Mouse (Mus musculus) right cerebral cortex, postnatal 10 days (tissue): ENCODE measurements around the gene Olfr1134.
"Not testable (repeated sequence)": the region's sequence is repeated elsewhere in the genome, so short reads cannot be mapped to it uniquely, and the experiment has no call there.

Experiments used
- DNase-seq, 2 experiments: peaks; one replicate each; pipeline ENCODE4 v3.0.0; 2021; ENCODE audit warnings: low spot score in 2 of 2

Gene Olfr1134

DNA sequence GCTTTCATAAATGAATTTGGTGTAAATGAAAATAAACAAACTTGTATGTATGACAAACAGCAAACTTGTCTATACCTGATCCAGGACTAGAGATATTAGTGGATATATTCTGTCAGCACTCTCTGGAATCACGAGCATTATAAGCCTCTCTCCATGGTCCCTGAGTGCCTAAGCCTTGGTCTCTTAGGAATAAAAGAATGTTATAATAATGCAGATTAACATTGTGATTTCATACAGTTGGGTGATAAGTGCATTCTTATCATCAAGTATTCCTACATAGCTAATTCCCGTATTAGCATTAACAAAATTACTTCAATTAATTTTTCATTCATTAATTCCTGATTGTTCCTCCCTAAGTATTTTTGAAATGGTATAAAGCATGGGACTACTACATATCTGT lies at the start of gene Olfr1134:
Olfr1134 (minus strand) TSS at position 101 of the 400 bp plus-strand sequence.
- no peak for DNase-seq

- no peak for DNase-seq
Observed at GRCm38 (mm10) chr2:87693847-87694246, 35.6 kb upstream of the Olfr1134 start, which contains the start of gene Olfr1136. Olfr1136 (minus strand) TSS chr2:87693947.

DNA sequence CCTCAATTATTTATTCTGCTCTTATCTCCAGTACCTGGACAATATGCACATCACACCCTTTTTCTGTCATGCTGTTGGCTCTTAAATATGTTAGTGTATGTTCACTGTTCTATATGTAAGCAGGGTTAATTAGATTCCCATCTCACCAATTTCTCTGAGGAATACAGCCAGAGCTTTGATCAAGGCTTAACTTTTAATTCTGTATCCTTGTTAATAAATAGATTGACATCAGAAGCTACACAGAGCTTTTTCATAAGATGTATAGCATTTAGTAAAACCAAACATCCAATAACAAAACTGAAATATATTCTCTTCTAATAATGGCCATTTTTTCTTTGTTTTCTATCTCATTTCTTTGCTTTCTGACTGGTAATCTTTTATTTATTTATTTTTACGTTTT lies 15.3 kb upstream of the Olfr1134 start, which contains the start of gene Olfr1135:
Olfr1135 (minus strand) TSS at position 101 of the 400 bp plus-strand sequence.
- no peak for DNase-seq

DNA sequence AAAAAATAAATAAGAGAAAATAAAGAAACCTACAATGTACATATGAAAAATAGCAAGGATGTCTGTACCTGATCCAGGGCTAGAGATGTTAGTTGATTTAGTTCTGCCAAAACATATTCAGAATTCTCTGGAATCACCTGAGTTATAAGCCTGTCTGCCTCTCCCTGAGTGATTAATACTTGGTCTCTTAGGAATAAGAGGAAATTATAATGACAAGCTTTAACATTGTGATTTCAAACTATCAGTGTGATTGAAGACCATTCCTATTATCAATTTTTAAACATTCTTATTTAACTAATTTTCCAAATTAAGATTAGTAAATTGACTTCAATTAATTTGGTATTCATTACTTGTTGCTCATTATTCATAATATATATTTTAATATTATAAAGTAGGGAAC lies 11.0 kb downstream of the Olfr1134 start, which contains the start of gene Olfr1133:
Olfr1133 (minus strand) TSS at position 101 of the 400 bp plus-strand sequence.
- no peak for DNase-seq

DNA sequence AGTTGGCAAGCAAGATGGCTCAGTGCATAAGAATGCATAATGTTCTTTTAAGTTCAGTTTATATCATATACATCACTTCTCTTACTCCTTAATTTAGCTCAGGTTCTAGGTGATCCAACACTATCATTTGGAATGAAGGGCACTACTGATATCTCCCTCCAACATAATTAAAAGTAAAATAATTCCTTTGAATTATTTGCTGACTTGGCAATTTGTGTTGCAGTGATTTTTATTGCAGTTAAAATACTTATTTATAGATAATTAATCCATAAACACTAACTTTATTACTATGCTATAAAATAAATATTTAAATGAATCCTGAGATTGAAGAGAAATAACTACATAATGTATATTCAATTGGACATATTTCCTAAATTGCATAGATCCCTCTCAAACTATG lies 15.8 kb downstream of the Olfr1134 start:
- no peak for DNase-seq

DNA sequence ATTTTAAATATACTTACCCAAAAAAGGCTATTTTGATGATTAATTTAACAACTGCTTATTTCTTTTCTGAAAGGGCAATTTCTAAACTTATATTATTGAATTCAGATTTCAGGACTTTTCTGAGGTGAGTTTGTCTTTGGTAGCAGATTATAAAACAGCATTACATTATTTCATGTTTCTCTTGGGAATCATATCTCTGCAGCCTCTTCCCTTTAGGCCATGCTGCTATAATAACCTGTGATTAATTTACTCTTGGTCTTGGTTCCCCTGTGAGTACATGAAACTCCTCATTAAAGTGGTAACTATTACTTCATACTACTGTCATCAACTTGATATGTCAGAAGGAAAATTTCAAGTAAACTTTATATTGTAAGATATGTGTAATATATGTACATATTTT lies 20.8 kb downstream of the Olfr1134 start, which contains the start of gene Olfr1132:
Olfr1132 (minus strand) TSS at position 101 of the 400 bp plus-strand sequence.
- DNase-seq: no peak

DNA sequence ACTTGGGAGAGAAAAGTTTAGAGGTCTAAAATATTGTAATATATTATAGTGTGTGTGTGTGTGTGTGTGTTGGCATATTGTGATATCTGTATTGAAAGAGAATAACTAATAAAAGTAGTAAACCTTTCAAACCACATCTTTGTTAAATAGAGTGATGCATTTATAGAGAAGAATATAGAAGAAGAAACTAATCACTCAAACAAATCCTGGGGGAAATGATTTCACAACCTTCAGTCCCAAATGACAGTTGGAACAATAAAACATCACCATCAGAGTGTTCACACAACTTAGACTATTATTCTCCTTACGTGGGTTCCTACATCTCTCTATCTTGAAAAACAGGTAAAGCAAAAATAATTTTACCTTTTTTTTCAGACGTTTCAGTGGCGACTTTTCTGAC lies 31.5 kb downstream of the Olfr1134 start, which contains the start of gene Olfr1131:
Olfr1131 (plus strand) TSS at position 301 of the 400 bp plus-strand sequence.
- no peak for DNase-seq

DNA sequence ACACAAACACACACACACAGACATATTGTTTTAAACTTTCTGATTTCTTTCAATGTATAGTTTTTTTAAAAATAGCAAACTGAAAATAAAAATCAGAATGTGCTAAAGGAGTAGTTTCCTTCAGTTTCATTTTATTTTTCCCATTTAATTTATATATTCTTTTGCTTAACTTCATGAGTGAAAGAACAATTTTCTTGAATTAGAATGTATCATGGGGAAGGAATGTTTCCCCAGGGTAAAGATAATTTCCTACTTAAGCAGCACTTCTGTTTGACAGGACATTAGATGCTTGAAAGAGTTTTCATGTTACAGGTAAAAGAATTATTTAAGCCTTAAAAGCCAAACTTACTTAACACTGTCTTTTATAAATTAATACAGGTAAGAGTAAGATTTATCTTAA lies 52.3 kb downstream of the Olfr1134 start, which contains the start of gene Olfr1130:
Olfr1130 (plus strand) TSS at position 301 of the 400 bp plus-strand sequence.
- DNase-seq: not testable (repeated sequence)
